Mouse (Mus musculus): ENCODE results near the gene Ankrd11.

- no peak for TF ChIP-seq CTCF (IDR thresholded peaks at IDR 0.05; ENCODE audit: insufficient read depth, low read length)
- no peak for TF ChIP-seq POLR2A (IDR thresholded peaks at IDR 0.05; ENCODE audit: borderline replicate concordance, extremely low read depth, low read depth, low read length)
Measured at GRCm38 (mm10) chr8:122927841-122928240, 114.2 kb downstream of the Ankrd11 start.
